Mouse (Mus musculus): ENCODE measurements around the gene Tbc1d7.

- no peak for TF ChIP-seq POLR2A (IDR thresholded peaks at IDR 0.05; ENCODE audit: control insufficient read depth, low read depth, low read length)
- no peak for TF ChIP-seq CTCF (IDR thresholded peaks at IDR 0.05; ENCODE audit: control insufficient read depth, insufficient read depth, insufficient replicate concordance, low read depth, low read length)
Measured at GRCm38 (mm10) chr13:43203234-43203633, 31.9 kb upstream of the Tbc1d7 start.
